ENCODE assay signal across 8 mouse cellular contexts in genomic region chr2:68782268-68783132, GRCm38 (mm10).
DNase-seq lines count a peak whose midpoint lies in the region; ATAC-seq and TF ChIP-seq lines count a peak whose summit lies in the region.

No protein-coding gene starts in this region.

- peak overlapping the region; percentile 62 for H3K9ac ChIP-seq in heart, embryonic 16.5 days (ENCODE audit: low read length)
- H3K9ac ChIP-seq in neural tube, embryonic 13.5 days: no peak overlapping the region

- DNase-seq in spleen, adult 2 months (ENCODE audit: low read depth in 1 of 2, low spot score in 2 of 2): peak in 1 of 2 experiments; percentile 4
- DNase-seq in spleen, postnatal 10 days (ENCODE audit: low spot score in 2 of 2): no peak
- DNase-seq in limb, embryonic 10.5 days (ENCODE audit: low spot score): no peak
- no peak for DNase-seq in right cerebral cortex, postnatal 14 days
- no peak for DNase-seq in frontal cortex, postnatal 14 days (ENCODE audit: low spot score in 2 of 2)
- no peak for DNase-seq in layer of hippocampus, postnatal 25 days (ENCODE audit: extremely low spot score in 1 of 2, low spot score in 1 of 2)

- H3K4me3 ChIP-seq in spleen, adult 2 months (ENCODE audit: extremely low read depth, insufficient read depth, insufficient read length): peak overlapping the region; percentile 29
- peak overlapping the region; percentile 46 for H3K4me3 ChIP-seq in heart, embryonic 16.5 days (ENCODE audit: low read length)
- peak overlapping the region; percentile 28; the same call in 1 of the 2 replicates for H3K4me3 ChIP-seq in limb, embryonic 10.5 days
- H3K4me3 ChIP-seq in neural tube, embryonic 13.5 days: no peak overlapping the region

- no peaks in the 10 kb centered on the region for H3K27me3 ChIP-seq in spleen, adult 2 months (ENCODE audit: control insufficient read depth, insufficient read depth, low read length)
- H3K27me3 ChIP-seq in heart, embryonic 16.5 days (ENCODE audit: control insufficient read depth, insufficient read depth, low read length): no peaks in the 10 kb centered on the region
- no peaks in the 10 kb centered on the region for H3K27me3 ChIP-seq in limb, embryonic 10.5 days (ENCODE audit: low read depth, poor library complexity, severe bottlenecking)
- no peaks in the 10 kb centered on the region for H3K27me3 ChIP-seq in neural tube, embryonic 13.5 days

- peak overlapping the region; percentile 66 for H3K4me2 ChIP-seq in heart, embryonic 16.5 days (ENCODE audit: low read depth, low read length)
- H3K4me2 ChIP-seq in neural tube, embryonic 13.5 days: peak overlapping the region; percentile 21; the same call in 1 of the 2 replicates

- no peak for TF ChIP-seq CTCF in spleen, adult 2 months (IDR thresholded peaks at IDR 0.05; ENCODE audit: extremely low read depth, insufficient read depth, insufficient read length, insufficient replicate concordance)

- 8% methylated on average over 16 of the region's 16 CpGs for WGBS in spleen, adult 2 months
- 14% methylated on average over 16 of the region's 16 CpGs for WGBS in heart, embryonic 16.5 days
- 56% methylated on average over 16 of the region's 16 CpGs for WGBS in limb, embryonic 10.5 days
- WGBS in neural tube, embryonic 13.5 days: 59% methylated on average over 16 of the region's 16 CpGs

- no peaks in the 10 kb centered on the region for H3K36me3 ChIP-seq in spleen, adult 2 months (ENCODE audit: control insufficient read depth, insufficient read depth, low read length)
- no peaks in the 10 kb centered on the region for H3K36me3 ChIP-seq in heart, embryonic 16.5 days (ENCODE audit: control insufficient read depth, insufficient read depth)
- H3K36me3 ChIP-seq in limb, embryonic 10.5 days: no peaks in the 10 kb centered on the region
- no peaks in the 10 kb centered on the region for H3K36me3 ChIP-seq in neural tube, embryonic 13.5 days

- no peak overlapping the region for H3K27ac ChIP-seq in spleen, adult 2 months (ENCODE audit: insufficient read depth, low read length)
- H3K27ac ChIP-seq in heart, embryonic 16.5 days (ENCODE audit: low read length): peak overlapping the region; percentile 72
- peak overlapping the region; percentile 56 for H3K27ac ChIP-seq in limb, embryonic 10.5 days
- H3K27ac ChIP-seq in neural tube, embryonic 13.5 days (replicated peaks): no peak overlapping the region

- TF ChIP-seq POLR2A in spleen, adult 2 months (IDR thresholded peaks at IDR 0.05; ENCODE audit: low read depth, low read length): no peak

- H3K9me3 ChIP-seq in heart, embryonic 16.5 days (replicated peaks; ENCODE audit: control insufficient read depth, low read length): no peaks in the 10 kb centered on the region
- no peaks in the 10 kb centered on the region for H3K9me3 ChIP-seq in limb, embryonic 10.5 days (replicated peaks)
- H3K9me3 ChIP-seq in neural tube, embryonic 13.5 days: no peaks in the 10 kb centered on the region

- peak; percentile 32; the same call in 1 of the 2 replicates for ATAC-seq in heart, embryonic 16.5 days (replicated peaks; ENCODE audit: extremely low read depth, insufficient read depth, low FRiP score)
- ATAC-seq in neural tube, embryonic 13.5 days (ENCODE audit: low read depth): no peak

- no peaks in the 10 kb centered on the region for H3K4me1 ChIP-seq in spleen, adult 2 months (ENCODE audit: control insufficient read depth, insufficient read depth, insufficient read length)
- peaks cover 20% of the 10 kb centered on the region for H3K4me1 ChIP-seq in heart, embryonic 16.5 days (ENCODE audit: control insufficient read depth, insufficient read depth, low read length)
- H3K4me1 ChIP-seq in limb, embryonic 10.5 days: peaks cover 11% of the 10 kb centered on the region; the same call in 1 of the 2 replicates
- H3K4me1 ChIP-seq in neural tube, embryonic 13.5 days (replicated peaks): 0 out of 2 replicates have a peak, but pooled peaks cover 7% of the 10 kb centered on the region

Comparison
In these comparisons a context has a peak if more than half of its experiments do, and no peak if none do; other contexts are left out.
1. H3K27ac ChIP-seq: peak in heart, embryonic 16.5 days (single experiment) and limb, embryonic 10.5 days (single experiment); none in spleen, adult 2 months (single experiment) and neural tube, embryonic 13.5 days (single experiment).